Mouse (Mus musculus): ENCODE data around the gene Spag9. TPM values are rescaled to one million over a fixed set of nuclear protein-coding genes. Genes with fewer than 3 reads are reported as not detected.
"Not testable (repeated sequence)": the region's sequence is repeated elsewhere in the genome, so short reads cannot be mapped to it uniquely, and the experiment has no call there.

Gene Spag9
- polyA plus RNA-seq, 1 experiment from 2014 or later = 69.9 TPM

DNA sequence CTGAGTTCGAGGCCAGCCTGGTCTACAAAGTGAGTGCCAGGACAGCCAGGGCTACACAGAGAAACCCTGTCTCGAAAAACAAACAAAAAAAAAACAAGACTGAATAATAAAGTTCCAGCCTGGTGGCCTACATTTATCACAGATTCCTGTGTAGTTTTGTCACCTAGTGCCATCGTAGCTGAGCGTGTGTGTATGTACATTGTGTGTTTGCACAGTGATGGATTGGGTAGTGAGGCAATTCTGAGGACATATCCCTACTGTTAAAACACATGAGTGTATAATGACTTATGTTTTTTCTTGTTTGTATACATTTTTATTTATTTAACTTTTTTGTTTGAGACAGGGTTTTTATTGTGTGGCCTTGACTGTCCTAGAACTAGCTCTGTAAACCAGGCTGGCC lies 30.4 kb downstream of the Spag9 start:
- 93% methylated on average over 4 of the region's 4 CpGs for WGBS
- Histone ChIP-seq H3K9ac (ENCODE audit: low read depth, low read length) (no peak overlapping the region), H3K4me1 (ENCODE audit: control insufficient read depth, insufficient read depth, low read length) (no peaks in the 10 kb centered on the region), H3K27me3 (replicated peaks; ENCODE audit: control insufficient read depth, insufficient read depth, low read length) (no peaks in the 10 kb centered on the region), H3K27ac (replicated peaks; ENCODE audit: low read depth, low read length) (no peak overlapping the region), H3K4me2 (ENCODE audit: low read depth, low read length) (no peak overlapping the region), H3K36me3 (ENCODE audit: control insufficient read depth, insufficient read depth, low read length) (0 out of 2 replicates have a peak, but pooled peaks cover 3% of the 10 kb centered on the region), H3K4me3 (ENCODE audit: low read depth, low read length) (no peak overlapping the region), H3K9me3 (ENCODE audit: control insufficient read depth, low read length) (no peaks in the 10 kb centered on the region)
- DNase-seq (ENCODE audit: low spot score) (no peak), ATAC-seq (ENCODE audit: low read depth) (no peak)

DNA sequence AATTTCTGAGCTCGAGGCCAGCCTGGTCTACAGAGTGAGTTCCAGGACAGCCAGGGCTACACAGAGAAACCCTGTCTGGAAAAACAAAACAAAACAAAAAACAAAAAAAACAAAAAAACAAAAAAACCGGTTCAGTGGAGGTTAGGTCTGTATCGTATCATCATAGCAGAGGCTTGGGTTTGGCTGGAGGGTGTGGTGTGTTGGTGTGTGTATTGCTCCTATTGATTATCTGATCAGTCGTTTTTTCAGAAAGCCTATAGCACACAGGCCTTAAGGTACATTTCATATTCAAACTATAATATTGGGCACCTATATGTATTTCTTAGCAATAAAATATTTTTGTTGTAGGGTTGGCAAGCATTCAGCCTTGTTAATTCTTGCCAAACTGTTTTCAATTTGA lies 36.2 kb downstream of the Spag9 start:
- DNase-seq (ENCODE audit: low spot score) (no peak), ATAC-seq (ENCODE audit: low read depth) (no peak)
- Histone ChIP-seq H3K4me2 (ENCODE audit: low read depth, low read length) (no peak overlapping the region), H3K9ac (ENCODE audit: low read depth, low read length) (no peak overlapping the region), H3K36me3 (ENCODE audit: control insufficient read depth, insufficient read depth, low read length) (no peaks in the 10 kb centered on the region), H3K27me3 (replicated peaks; ENCODE audit: control insufficient read depth, insufficient read depth, low read length) (no peaks in the 10 kb centered on the region), H3K4me1 (ENCODE audit: control insufficient read depth, insufficient read depth, low read length) (no peaks in the 10 kb centered on the region), H3K9me3 (ENCODE audit: control insufficient read depth, low read length) (no peaks in the 10 kb centered on the region), H3K4me3 (ENCODE audit: low read depth, low read length) (no peak overlapping the region), H3K27ac (replicated peaks; ENCODE audit: low read depth, low read length) (no peak overlapping the region)
- WGBS = 82% methylated on average over 4 of the region's 4 CpGs

DNA sequence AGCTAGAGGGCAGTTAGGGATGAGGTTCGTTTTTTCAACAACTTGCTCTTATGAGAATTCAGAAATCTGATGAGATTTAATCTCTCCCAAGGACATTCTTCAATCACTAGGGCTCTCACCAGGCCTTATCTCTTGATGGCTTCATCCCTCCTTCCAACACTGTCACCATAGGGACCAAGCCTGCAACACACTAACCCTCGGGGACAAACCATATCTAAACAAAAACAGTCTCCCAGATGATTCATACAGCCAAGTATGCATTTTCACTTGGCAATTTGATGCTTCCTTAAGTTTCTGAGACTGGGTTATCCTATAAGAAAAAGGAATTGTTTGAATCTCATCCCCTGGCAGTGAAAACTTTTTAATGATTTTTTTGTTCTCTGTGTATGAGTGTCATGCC lies 37.1 kb downstream of the Spag9 start:
- Histone ChIP-seq H3K27ac (replicated peaks; ENCODE audit: low read depth, low read length) (no peak overlapping the region), H3K4me1 (ENCODE audit: control insufficient read depth, insufficient read depth, low read length) (no peaks in the 10 kb centered on the region), H3K9ac (ENCODE audit: low read depth, low read length) (no peak overlapping the region), H3K36me3 (ENCODE audit: control insufficient read depth, insufficient read depth, low read length) (peaks cover 4% of the 10 kb centered on the region; the same call in 1 of the 2 replicates), H3K27me3 (replicated peaks; ENCODE audit: control insufficient read depth, insufficient read depth, low read length) (no peaks in the 10 kb centered on the region), H3K4me3 (ENCODE audit: low read depth, low read length) (no peak overlapping the region), H3K4me2 (ENCODE audit: low read depth, low read length) (no peak overlapping the region), H3K9me3 (ENCODE audit: control insufficient read depth, low read length) (no peaks in the 10 kb centered on the region)
- DNase-seq (ENCODE audit: low spot score) (no peak), ATAC-seq (ENCODE audit: low read depth) (no peak)
- WGBS = 62% methylated on average over 2 of the region's 2 CpGs

DNA sequence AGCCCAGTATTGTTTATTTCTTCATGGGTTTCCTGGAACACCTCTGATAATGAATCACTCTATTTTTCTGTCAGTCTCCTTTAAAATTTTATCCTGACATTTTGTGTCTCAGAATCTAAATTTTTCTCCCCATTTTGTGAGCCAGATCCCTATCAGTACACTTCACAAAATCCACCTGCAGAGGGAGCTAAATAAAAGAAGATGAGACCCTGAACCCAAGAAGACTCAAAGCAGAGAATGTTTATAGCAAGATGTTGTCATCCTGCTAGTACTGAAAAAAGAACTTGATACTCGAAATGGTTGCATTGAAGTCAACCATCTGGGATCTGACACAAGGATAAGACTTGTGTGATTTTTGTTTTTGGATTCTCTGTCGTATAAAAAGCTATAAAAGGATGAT lies 40.1 kb downstream of the Spag9 start:
- H3K27ac ChIP-seq (replicated peaks; ENCODE audit: low read depth, low read length) = no peak overlapping the region
- peak; percentile 32 for DNase-seq (ENCODE audit: low spot score)

GRCm38 (mm10) chr11:94041475-94041874 lies 45.6 kb downstream of the Spag9 start:
- peak; percentile 3 for DNase-seq (ENCODE audit: low spot score)

More for the DNA sequence above, 40.1 kb downstream of the Spag9 start:
- Histone ChIP-seq H3K4me1 (ENCODE audit: control insufficient read depth, insufficient read depth, low read length) (no peaks in the 10 kb centered on the region), H3K36me3 (ENCODE audit: control insufficient read depth, insufficient read depth, low read length) (peaks cover 4% of the 10 kb centered on the region; the same call in 1 of the 2 replicates), H3K4me3 (ENCODE audit: low read depth, low read length) (no peak overlapping the region), H3K9ac (ENCODE audit: low read depth, low read length) (no peak overlapping the region), H3K9me3 (ENCODE audit: control insufficient read depth, low read length) (no peaks in the 10 kb centered on the region), H3K27me3 (replicated peaks; ENCODE audit: control insufficient read depth, insufficient read depth, low read length) (no peaks in the 10 kb centered on the region), H3K4me2 (ENCODE audit: low read depth, low read length) (no peak overlapping the region)
- no peak for ATAC-seq (ENCODE audit: low read depth)
- 49% methylated on average over 2 of the region's 2 CpGs for WGBS

DNA sequence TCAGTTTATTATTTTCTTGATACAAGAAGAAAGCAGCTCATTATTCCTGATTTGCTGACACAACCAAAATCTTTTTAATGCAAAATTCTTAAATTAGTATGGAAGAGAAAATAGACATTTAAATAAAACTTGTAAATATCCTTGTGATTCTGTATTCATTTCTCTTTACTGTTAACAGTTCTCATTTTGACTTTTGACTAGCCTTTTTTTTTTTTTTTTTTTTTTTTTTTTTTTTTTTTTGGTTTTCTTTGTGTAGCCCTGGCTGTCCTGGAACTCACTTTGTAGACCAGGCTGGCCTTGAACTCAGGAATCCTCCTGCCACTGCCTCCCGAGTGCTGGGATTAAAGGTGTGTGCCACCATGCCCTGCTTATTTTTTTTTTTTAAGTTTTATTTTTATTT lies 46.4 kb downstream of the Spag9 start:
- not testable (repeated sequence) for H3K4me2 ChIP-seq (ENCODE audit: low read depth, low read length); H3K4me3 ChIP-seq (ENCODE audit: low read depth, low read length); DNase-seq (ENCODE audit: low spot score); H3K27me3 ChIP-seq (replicated peaks; ENCODE audit: control insufficient read depth, insufficient read depth, low read length); ATAC-seq (ENCODE audit: low read depth); H3K9me3 ChIP-seq (ENCODE audit: control insufficient read depth, low read length); H3K36me3 ChIP-seq (ENCODE audit: control insufficient read depth, insufficient read depth, low read length); H3K27ac ChIP-seq (replicated peaks; ENCODE audit: low read depth, low read length); H3K4me1 ChIP-seq (ENCODE audit: control insufficient read depth, insufficient read depth, low read length); H3K9ac ChIP-seq (ENCODE audit: low read depth, low read length)
- WGBS = 91% methylated on average over 1 of the region's 1 CpGs

More at GRCm38 (mm10) chr11:94041475-94041874, 45.6 kb downstream of the Spag9 start:
- Histone ChIP-seq H3K4me1 (ENCODE audit: control insufficient read depth, insufficient read depth, low read length) (peaks cover 6% of the 10 kb centered on the region; the same call in 1 of the 2 replicates), H3K4me2 (ENCODE audit: low read depth, low read length) (no peak overlapping the region), H3K27ac (replicated peaks; ENCODE audit: low read depth, low read length) (no peak overlapping the region), H3K27me3 (replicated peaks; ENCODE audit: control insufficient read depth, insufficient read depth, low read length) (no peaks in the 10 kb centered on the region), H3K9ac (ENCODE audit: low read depth, low read length) (no peak overlapping the region), H3K4me3 (ENCODE audit: low read depth, low read length) (no peak overlapping the region), H3K36me3 (ENCODE audit: control insufficient read depth, insufficient read depth, low read length) (peaks cover 4% of the 10 kb centered on the region; the same call in 1 of the 2 replicates), H3K9me3 (ENCODE audit: control insufficient read depth, low read length) (no peaks in the 10 kb centered on the region)
- 75% methylated on average over 1 of the region's 1 CpGs for WGBS
- ATAC-seq (ENCODE audit: low read depth) = no peak

DNA sequence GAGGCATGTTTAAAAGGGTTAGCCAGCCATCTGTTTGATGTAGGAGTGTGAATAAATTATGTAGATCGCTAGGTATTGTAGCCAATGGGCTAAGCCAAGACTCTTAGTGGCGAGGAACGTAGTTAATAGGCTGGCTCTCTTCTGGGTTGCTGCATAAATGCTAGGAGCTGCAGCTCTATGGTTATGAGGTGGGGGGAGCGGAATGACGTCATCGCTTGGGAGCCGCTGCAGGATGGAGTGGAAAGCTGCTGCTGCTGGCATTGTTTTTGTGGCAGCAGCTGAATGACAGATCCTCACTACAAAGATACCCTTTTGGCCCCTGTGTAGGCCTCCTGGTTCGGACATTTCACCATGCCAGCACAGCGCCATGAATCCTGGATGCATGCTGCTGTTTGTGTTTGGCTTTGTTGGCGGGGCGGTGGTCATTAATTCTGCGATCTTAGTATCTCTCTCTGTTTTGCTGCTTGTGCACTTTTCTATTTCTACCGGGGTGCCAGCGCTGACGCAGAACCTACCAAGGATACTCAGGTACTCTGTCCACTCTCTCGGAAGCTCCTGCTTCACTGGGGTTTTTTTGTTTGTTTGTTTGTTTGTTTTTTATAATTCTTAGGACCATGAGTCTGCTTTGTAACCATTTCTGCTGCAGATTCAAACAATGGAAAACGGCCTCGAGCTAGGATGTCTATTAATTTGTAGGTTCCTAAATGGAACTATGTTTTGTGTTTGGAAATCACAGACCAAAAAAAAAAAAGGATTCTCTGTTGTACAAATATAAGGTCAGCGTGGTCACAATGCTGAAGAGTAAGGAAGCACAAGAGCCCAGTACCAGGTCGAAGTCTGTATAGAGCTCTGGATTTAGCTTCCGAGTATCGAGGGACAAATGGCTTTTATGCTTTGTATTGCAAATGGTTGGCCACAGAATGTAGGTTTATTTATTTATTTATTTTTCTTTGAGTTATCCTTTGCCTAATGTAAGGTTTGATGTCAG lies 48.4 kb downstream of the Spag9 start:
- ATAC-seq (ENCODE audit: low read depth) = peak; percentile 99
- peak overlapping the region; percentile 50 for H3K4me3 ChIP-seq (ENCODE audit: low read depth, low read length)
- no peaks in the 10 kb centered on the region for H3K27me3 ChIP-seq (replicated peaks; ENCODE audit: control insufficient read depth, insufficient read depth, low read length)
- H3K4me1 ChIP-seq (ENCODE audit: control insufficient read depth, insufficient read depth, low read length) = peaks cover 6% of the 10 kb centered on the region; the same call in 1 of the 2 replicates
- peaks cover 11% of the 10 kb centered on the region; the same call in 1 of the 2 replicates for H3K36me3 ChIP-seq (ENCODE audit: control insufficient read depth, insufficient read depth, low read length)
- peak overlapping the region; percentile 70 for H3K4me2 ChIP-seq (ENCODE audit: low read depth, low read length)
- peak overlapping the region; percentile 67 for H3K27ac ChIP-seq (replicated peaks; ENCODE audit: low read depth, low read length)
- 6% methylated on average over 22 of the region's 22 CpGs for WGBS
- H3K9ac ChIP-seq (ENCODE audit: low read depth, low read length) = peak overlapping the region; percentile 67
- peak; percentile 97 for DNase-seq (ENCODE audit: low spot score)
- no peaks in the 10 kb centered on the region for H3K9me3 ChIP-seq (ENCODE audit: control insufficient read depth, low read length)

GRCm38 (mm10) chr11:94045016-94045415 lies 49.1 kb downstream of the Spag9 start:
- H3K27me3 ChIP-seq (replicated peaks; ENCODE audit: control insufficient read depth, insufficient read depth, low read length) = no peaks in the 10 kb centered on the region
- peak overlapping the region; percentile 55; the same call in 1 of the 2 replicates for H3K27ac ChIP-seq (replicated peaks; ENCODE audit: low read depth, low read length)
- 11% methylated on average over 4 of the region's 4 CpGs for WGBS
- peaks cover 17% of the 10 kb centered on the region for H3K36me3 ChIP-seq (ENCODE audit: control insufficient read depth, insufficient read depth, low read length)
- H3K9me3 ChIP-seq (ENCODE audit: control insufficient read depth, low read length) = no peaks in the 10 kb centered on the region
- H3K4me1 ChIP-seq (ENCODE audit: control insufficient read depth, insufficient read depth, low read length) = peaks cover 6% of the 10 kb centered on the region; the same call in 1 of the 2 replicates
- peak overlapping the region; percentile 49; the same call in 1 of the 2 replicates for H3K9ac ChIP-seq (ENCODE audit: low read depth, low read length)
- peak overlapping the region; percentile 70 for H3K4me2 ChIP-seq (ENCODE audit: low read depth, low read length)
- peak overlapping the region; percentile 50 for H3K4me3 ChIP-seq (ENCODE audit: low read depth, low read length)
- ATAC-seq (ENCODE audit: low read depth) (no peak), DNase-seq (ENCODE audit: low spot score) (peak; percentile 46)
